Mouse (Mus musculus): ENCODE data around the gene Gm37419.

- no peak for TF ChIP-seq GATA1 (IDR thresholded peaks at IDR 0.05; ENCODE audit: low read length)
- no peak for TF ChIP-seq TAL1 (IDR thresholded peaks at IDR 0.05; ENCODE audit: low read length)
These were observed 2.1 kb downstream of the Gm37419 start for GRCm38 (mm10) chr16:23990161-23990970.
